Mouse (Mus musculus) liver, embryonic 15.5 days (tissue): ENCODE results near the gene Ufsp2. TPM values are rescaled to one million over a fixed set of nuclear protein-coding genes. Genes with fewer than 3 reads are reported as not detected.
A peak's percentile ranks its signal among the peaks of the same experiment; 100 is the strongest.

ENCODE experiments used
- ATAC-seq: fragments of 200-750 bp; cut with Nextera tagmentation; 2 replicates; pipeline ENCODE4 v1.8.0; 2017; ENCODE audit warnings: moderate number of reproducible peaks, mild to moderate bottlenecking, moderate library complexity; ENCODE audit not compliant: insufficient read depth
- H3K27ac ChIP-seq: fragments of 300-500 bp; sonication (generic); replicated peaks from 2 replicates; pipeline ENCODE4 v1.5.1; 2015; ENCODE audit warnings: mild to moderate bottlenecking, inconsistent platforms
- H3K27me3 ChIP-seq: fragments of 300-500 bp; sonication (generic); 2 replicates; pipeline ENCODE4 v1.6.1; 2015; ENCODE audit warnings: mild to moderate bottlenecking, inconsistent platforms
- H3K36me3 ChIP-seq: fragments of 300-500 bp; sonication (generic); replicated peaks from 2 replicates; pipeline ENCODE4 v1.6.1; 2015; ENCODE audit warnings: moderate library complexity, mild to moderate bottlenecking, inconsistent platforms
- H3K4me1 ChIP-seq: fragments of 300-500 bp; sonication (generic); replicated peaks from 2 replicates; pipeline ENCODE4 v1.6.1; 2015; ENCODE audit warnings: inconsistent platforms
- H3K4me2 ChIP-seq: fragments of 300-500 bp; sonication (generic); 2 replicates; pipeline ENCODE4 v1.6.1; 2015; ENCODE audit warnings: moderate library complexity, mild to moderate bottlenecking, inconsistent platforms
- H3K4me3 ChIP-seq: fragments of 300-500 bp; sonication (generic); replicated peaks from 2 replicates; pipeline ENCODE4 v1.5.1; 2015; ENCODE audit warnings: mild to moderate bottlenecking, inconsistent platforms
- H3K9ac ChIP-seq: fragments of 300-500 bp; sonication (generic); 2 replicates; pipeline ENCODE4 v1.6.1; 2015; ENCODE audit warnings: moderate library complexity, mild to moderate bottlenecking, inconsistent platforms
- H3K9me3 ChIP-seq: fragments of 300-500 bp; sonication (generic); replicated peaks from 2 replicates; pipeline ENCODE4 v1.6.1; 2016; ENCODE audit warnings: inconsistent platforms
- WGBS: fragments of 180-500 bp; shearing (Covaris S2); methylation state at CpG from one replicate; pipeline ENCODE4 v1.1.7; 2015; ENCODE audit warnings: mixed read lengths; ENCODE audit not compliant: insufficient replicate concordance; 5-methylcytosine and 5-hydroxymethylcytosine counted together
- polyA plus RNA-seq: library from polyadenylated mRNA; unstranded; fragments of >200 nt; fragmentation: Nextera tagmentation; extraction: Ambion mirVana; gene quantifications from 2 replicates; pipeline ENCODE4 v1.2.1, GENCODE M21; 2015

The Ufsp2 gene
- 27.9 and 34.2 TPM in 2 replicates for polyA plus RNA-seq

- no peaks in the 10 kb centered on the region for H3K9me3 ChIP-seq
- no peaks in the 10 kb centered on the region for H3K27me3 ChIP-seq
- peaks cover 19% of the 10 kb centered on the region for H3K36me3 ChIP-seq
- peak; percentile 96 for ATAC-seq
- H3K4me1 ChIP-seq, result peaks cover 16% of the 10 kb centered on the region
- under 1% methylated on average over 57 of the region's 57 CpGs for WGBS
- peak within 1 kb of the TSS; percentile 85 for H3K4me2 ChIP-seq
- peak within 1 kb of the TSS; percentile 71 for H3K27ac ChIP-seq
- H3K9ac ChIP-seq, result peak within 1 kb of the TSS; percentile 66
- H3K4me3 ChIP-seq, result peak within 1 kb of the TSS; percentile 76
Observed at GRCm38 (mm10) chr8:45975126-45975836, at the start of gene Ufsp2, which contains the start of gene 1700029J07Rik. TSS of gene Ufsp2 (plus strand) at chr8:45975528. TSS of gene 1700029J07Rik (minus strand) at chr8:45975252.

- H3K4me3 ChIP-seq, result no peak within 1 kb of the TSS
- no peaks in the 10 kb centered on the region for H3K27me3 ChIP-seq
- no peaks in the 10 kb centered on the region for H3K4me1 ChIP-seq
- no peak for ATAC-seq
- no peak within 1 kb of the TSS for H3K27ac ChIP-seq
- WGBS, result 6% methylated on average over 23 of the region's 23 CpGs
- H3K4me2 ChIP-seq, result peak within 1 kb of the TSS; percentile 18
- H3K9ac ChIP-seq, result no peak within 1 kb of the TSS
- H3K36me3 ChIP-seq, result no peaks in the 10 kb centered on the region
- no peaks in the 10 kb centered on the region for H3K9me3 ChIP-seq
Observed at GRCm38 (mm10) chr8:45934582-45935014, 40.7 kb upstream of the Ufsp2 start, which contains the start of gene Ccdc110. TSS of gene Ccdc110 (plus strand) at chr8:45934619.

GRCm38 (mm10) chr8:45936986-45937385 is 38.3 kb upstream of the Ufsp2 start:
- Histone ChIP-seq H3K36me3 (no peaks in the 10 kb centered on the region), H3K4me2 (no peak overlapping the region)
- WGBS, result 73% methylated on average over 9 of the region's 9 CpGs

GRCm38 (mm10) chr8:45946283-45946682 is 29.0 kb upstream of the Ufsp2 start:
- WGBS, result 65% methylated on average over 4 of the region's 4 CpGs
- ATAC-seq, result no peak
- no peak overlapping the region for H3K4me3 ChIP-seq
- H3K9ac ChIP-seq, result no peak overlapping the region
- H3K27me3 ChIP-seq, result no peaks in the 10 kb centered on the region
- H3K27ac ChIP-seq, result no peak overlapping the region
- no peak overlapping the region for H3K4me2 ChIP-seq
- no peaks in the 10 kb centered on the region for H3K36me3 ChIP-seq
- no peaks in the 10 kb centered on the region for H3K4me1 ChIP-seq
- no peaks in the 10 kb centered on the region for H3K9me3 ChIP-seq

More at GRCm38 (mm10) chr8:45936986-45937385, 38.3 kb upstream of the Ufsp2 start:
- Histone ChIP-seq H3K4me3 (no peak overlapping the region), H3K4me1 (no peaks in the 10 kb centered on the region), H3K27ac (no peak overlapping the region), H3K9me3 (no peaks in the 10 kb centered on the region), H3K9ac (no peak overlapping the region), H3K27me3 (no peaks in the 10 kb centered on the region)
- ATAC-seq, result no peak

GRCm38 (mm10) chr8:45950622-45951021 is 24.7 kb upstream of the Ufsp2 start:
- Histone ChIP-seq H3K36me3 (no peaks in the 10 kb centered on the region), H3K27me3 (no peaks in the 10 kb centered on the region), H3K9me3 (no peaks in the 10 kb centered on the region), H3K4me3 (no peak overlapping the region), H3K4me2 (no peak overlapping the region), H3K27ac (no peak overlapping the region), H3K9ac (no peak overlapping the region), H3K4me1 (no peaks in the 10 kb centered on the region)
- WGBS, result 37% methylated on average over 2 of the region's 2 CpGs
- no peak for ATAC-seq

GRCm38 (mm10) chr8:45970894-45971293 is 4.4 kb upstream of the Ufsp2 start:
- Histone ChIP-seq H3K4me3 (no peak overlapping the region), H3K9ac (no peak overlapping the region), H3K4me2 (no peak overlapping the region), H3K9me3 (no peaks in the 10 kb centered on the region), H3K27ac (no peak overlapping the region), H3K36me3 (no peaks in the 10 kb centered on the region), H3K4me1 (peaks cover 11% of the 10 kb centered on the region), H3K27me3 (no peaks in the 10 kb centered on the region)
- WGBS, result 87% methylated on average over 12 of the region's 12 CpGs
- no peak for ATAC-seq

GRCm38 (mm10) chr8:45973988-45974505 is 1.3 kb upstream of the Ufsp2 start:
- no peak for ATAC-seq
- H3K9me3 ChIP-seq, result no peaks in the 10 kb centered on the region
- 0 out of 2 replicates have a peak overlapping the region, but pooled peaks have one; percentile 76 for H3K4me3 ChIP-seq
- H3K27ac ChIP-seq, result no peak overlapping the region
- H3K36me3 ChIP-seq, result peaks cover 12% of the 10 kb centered on the region
- 78% methylated on average over 8 of the region's 8 CpGs for WGBS
- peaks cover 16% of the 10 kb centered on the region for H3K4me1 ChIP-seq
- no peaks in the 10 kb centered on the region for H3K27me3 ChIP-seq
- H3K9ac ChIP-seq, result 0 out of 2 replicates have a peak overlapping the region, but pooled peaks have one; percentile 66
- peak overlapping the region; percentile 85; the same call in 1 of the 2 replicates for H3K4me2 ChIP-seq

- no peaks in the 10 kb centered on the region for H3K9me3 ChIP-seq
- peak overlapping the region; percentile 61; the same call in 1 of the 2 replicates for H3K27ac ChIP-seq
- peak overlapping the region; percentile 85 for H3K4me2 ChIP-seq
- H3K4me1 ChIP-seq, result peaks cover 16% of the 10 kb centered on the region
- H3K36me3 ChIP-seq, result peaks cover 22% of the 10 kb centered on the region
- peak overlapping the region; percentile 66 for H3K9ac ChIP-seq
- peak overlapping the region; percentile 76 for H3K4me3 ChIP-seq
- peak; percentile 35 for ATAC-seq
- H3K27me3 ChIP-seq, result no peaks in the 10 kb centered on the region
- 34% methylated on average over 11 of the region's 11 CpGs for whole genome bisulfite sequencing
Observed at GRCm38 (mm10) chr8:45975837-45976468, 625 bp downstream of the Ufsp2 start.

- Histone ChIP-seq H3K4me1 (peaks cover 2% of the 10 kb centered on the region; the same call in 1 of the 2 replicates), H3K36me3 (peaks cover 41% of the 10 kb centered on the region), H3K27me3 (no peaks in the 10 kb centered on the region), H3K4me2 (no peak overlapping the region), H3K27ac (no peak overlapping the region), H3K9me3 (no peaks in the 10 kb centered on the region), H3K9ac (no peak overlapping the region), H3K4me3 (no peak overlapping the region)
- WGBS, result 67% methylated on average over 3 of the region's 3 CpGs
- no peak for ATAC-seq
Observed at GRCm38 (mm10) chr8:45986665-45987064, 11.3 kb downstream of the Ufsp2 start.

GRCm38 (mm10) chr8:45988189-45988588 is 12.9 kb downstream of the Ufsp2 start:
- Histone ChIP-seq H3K27me3 (no peaks in the 10 kb centered on the region), H3K36me3 (peaks cover 26% of the 10 kb centered on the region), H3K9ac (no peak overlapping the region), H3K27ac (no peak overlapping the region), H3K9me3 (no peaks in the 10 kb centered on the region), H3K4me2 (no peak overlapping the region), H3K4me1 (peaks cover 2% of the 10 kb centered on the region; the same call in 1 of the 2 replicates), H3K4me3 (no peak overlapping the region)
- peak; percentile 75 for ATAC-seq
- 24% methylated on average over 2 of the region's 2 CpGs for WGBS
